In the genomic region with DNA sequence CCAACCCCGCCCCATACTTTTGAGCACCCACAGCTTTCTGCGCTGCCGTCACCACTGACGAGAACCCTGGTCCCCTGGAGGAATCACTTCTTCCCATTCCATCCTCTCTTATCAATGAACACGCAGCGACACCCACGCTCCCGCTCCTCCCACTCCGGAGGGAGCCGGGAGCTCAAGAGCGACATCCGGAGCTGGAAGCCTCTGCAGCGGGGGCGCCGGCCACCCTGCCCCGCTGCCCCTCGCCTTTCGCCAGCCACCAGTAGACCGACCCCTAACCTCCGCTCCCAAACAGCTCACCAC, we compare ENCODE assay signal across 8 mouse cellular contexts. TPM values are rescaled to one million over a fixed set of nuclear protein-coding genes. Genes with fewer than 3 reads are reported as not detected.
DNase-seq lines count a peak whose midpoint lies in the region; ATAC-seq and TF ChIP-seq lines count a peak whose summit lies in the region.

No protein-coding gene starts in this region.

- peak overlapping the region; percentile 89 for H3K27ac ChIP-seq in forebrain, embryonic 10.5 days
- H3K27ac ChIP-seq in intestine, postnatal 0 days (ENCODE audit: low read depth, low read length): no peak overlapping the region

- peak overlapping the region; percentile 61 for H3K9ac ChIP-seq in intestine, postnatal 0 days (ENCODE audit: low read depth, low read length)

- no peaks in the 10 kb centered on the region for H3K9me3 ChIP-seq in G1E (replicated peaks)
- H3K9me3 ChIP-seq in forebrain, embryonic 10.5 days: no peaks in the 10 kb centered on the region
- no peaks in the 10 kb centered on the region for H3K9me3 ChIP-seq in intestine, postnatal 0 days (ENCODE audit: control insufficient read depth)

- peak; percentile 20 for DNase-seq in kidney, adult 11 months
- no peak for DNase-seq in kidney, adult 9 months
- DNase-seq in G1E (ENCODE audit: low spot score): peak; percentile 40
- no peak for DNase-seq in forebrain, embryonic 10.5 days (ENCODE audit: extremely low spot score, low spot score)
- no peak for DNase-seq in B cell, adult 2 months
- no peak for DNase-seq in gastrocnemius, postnatal 14 days

- peaks cover 18% of the 10 kb centered on the region for H3K36me3 ChIP-seq in G1E (replicated peaks)
- no peaks in the 10 kb centered on the region for H3K36me3 ChIP-seq in forebrain, embryonic 10.5 days (replicated peaks)
- H3K36me3 ChIP-seq in intestine, postnatal 0 days (ENCODE audit: control insufficient read depth, insufficient read depth): no peaks in the 10 kb centered on the region

- ATAC-seq in G1E (ENCODE audit: extremely low read depth, insufficient number of reproducible peaks, low FRiP score, poor library complexity, severe bottlenecking): no peak
- ATAC-seq in intestine, postnatal 0 days: no peak
- peak; percentile 35; the same call in 1 of the 2 replicates for ATAC-seq in megakaryocyte-erythroid progenitor cell, adult 5-6 weeks (replicated peaks; ENCODE audit: low FRiP score, low TSS enrichment, poor library complexity, severe bottlenecking)

- TF ChIP-seq CTCF in G1E (IDR thresholded peaks at IDR 0.05; ENCODE audit: low read depth, low read length): no peak
- TF ChIP-seq CTCF in intestine, postnatal 0 days (IDR thresholded peaks at IDR 0.05; ENCODE audit: low read depth): no peak

- H3K4me3 ChIP-seq in G1E (ENCODE audit: low read depth, low read length): peak overlapping the region; percentile 91
- H3K4me3 ChIP-seq in forebrain, embryonic 10.5 days: peak overlapping the region; percentile 87
- H3K4me3 ChIP-seq in intestine, postnatal 0 days (ENCODE audit: low read depth, low read length): peak overlapping the region; percentile 84

- no peaks in the 10 kb centered on the region for H3K27me3 ChIP-seq in G1E (ENCODE audit: insufficient read depth, low read length)
- peaks cover 67% of the 10 kb centered on the region for H3K27me3 ChIP-seq in forebrain, embryonic 10.5 days (ENCODE audit: poor library complexity, severe bottlenecking)
- no peaks in the 10 kb centered on the region; the same call in 1 of the 2 replicates for H3K27me3 ChIP-seq in intestine, postnatal 0 days (replicated peaks; ENCODE audit: control insufficient read depth, insufficient read depth, low read length)

- 2% methylated on average over 20 of the region's 20 CpGs for WGBS in forebrain, embryonic 10.5 days
- 2% methylated on average over 20 of the region's 20 CpGs for WGBS in intestine, postnatal 0 days

- peak overlapping the region; percentile 91 for H3K4me2 ChIP-seq in intestine, postnatal 0 days (replicated peaks; ENCODE audit: low read depth)

- H3K4me1 ChIP-seq in G1E (ENCODE audit: insufficient read depth, low read depth, low read length): peaks cover 75% of the 10 kb centered on the region
- H3K4me1 ChIP-seq in forebrain, embryonic 10.5 days: peaks cover 60% of the 10 kb centered on the region
- peaks cover 6% of the 10 kb centered on the region; the same call in 1 of the 2 replicates for H3K4me1 ChIP-seq in intestine, postnatal 0 days (replicated peaks; ENCODE audit: control insufficient read depth, insufficient read depth, low read length)

- intact Hi-C loops in gastrocnemius, postnatal 14 days (cut with DNase I; ENCODE audit: low total_unique reads): no loop called here

RNA-seq across cellular contexts. Expression of a gene that starts 4.8 kb away (rescaled TPM):
- total RNA-seq in G1E (2014; fragmentation: Nextera tagmentation): 30.9 and 33.0 TPM in 2 replicates
- 20.9 TPM in 2 replicates for total RNA-seq in G1E (2017)
- polyA plus RNA-seq in G1E (2012): 14.2 and 16.4 TPM in 2 replicates
- 3.8 and 4.1 TPM in 2 replicates for polyA plus RNA-seq in forebrain, embryonic 10.5 days (2016; fragmentation: Nextera tagmentation; extraction: Ambion mirVana)
- polyA plus RNA-seq in intestine, postnatal 0 days (2015; fragmentation: Nextera tagmentation; extraction: Ambion mirVana): 6.3 and 7.2 TPM in 2 replicates
- 5.6 and 13.3 TPM in 2 replicates for total RNA-seq in megakaryocyte-erythroid progenitor cell, adult 5-6 weeks (2014; fragmentation: Nextera tagmentation)
- 3.7 and 4.0 TPM in 2 replicates for total RNA-seq in megakaryocyte-erythroid progenitor cell, adult 5-6 weeks (2017)
- 1 to 10 TPM; 1.0 to 1.2 TPM for total RNA-seq in gastrocnemius, postnatal 14 days (2021)

Comparison
In these comparisons a context has a peak if more than half of its experiments do, and no peak if none do; other contexts are left out.
1. DNase-seq: peak in kidney, adult 11 months (single experiment) and G1E (single experiment); none in kidney, adult 9 months (single experiment), forebrain, embryonic 10.5 days (single experiment), B cell, adult 2 months (0 of 2) and gastrocnemius, postnatal 14 days (single experiment).
2. Peak in every context shown above with its lines, with median percentiles within 50 percentile points of each other: H3K4me3 ChIP-seq.